Mouse (Mus musculus) CH12.LX (cell line): ENCODE measurements around the gene Vamp8. TPM values are rescaled to one million over a fixed set of nuclear protein-coding genes. Genes with fewer than 3 reads are reported as not detected.

Experiments
- DNase-seq: peaks from one replicate; pipeline ENCODE4 v3.0.0-alpha.2; 2013; ENCODE audit errors: extremely low read depth
- H3K27ac ChIP-seq: 2 replicates; pipeline ENCODE4 v1.5.1; 2012; ENCODE audit warnings: low read depth, mild to moderate bottlenecking, control low read depth, moderate library complexity; ENCODE audit not compliant: insufficient read depth
- H3K27me3 ChIP-seq: replicated peaks from 2 replicates; pipeline ENCODE3; 2012; ENCODE audit warnings: inconsistent platforms
- H3K36me3 ChIP-seq, 2 experiments: replicated peaks in 1 of 2; 2 replicates each; pipeline versions ENCODE3 to v1.6.1; 2012; ENCODE audit warnings: inconsistent platforms in 1 of 2, low read length in 1 of 2, mild to moderate bottlenecking in 1 of 2, mixed read lengths in 1 of 2, moderate library complexity in 1 of 2; ENCODE audit not compliant: control insufficient read depth in 1 of 2, insufficient read depth in 1 of 2
- H3K4me1 ChIP-seq, 2 experiments: 2 replicates each; pipeline ENCODE4 v1.6.1; 2012; ENCODE audit warnings: inconsistent platforms in 1 of 2, moderate library complexity in 1 of 2; ENCODE audit not compliant: insufficient read depth in 2 of 2, control insufficient read depth in 1 of 2
- H3K4me2 ChIP-seq: 2 replicates; pipeline ENCODE4 v1.6.1; 2012; ENCODE audit warnings: low read depth, mild to moderate bottlenecking, control low read depth; ENCODE audit not compliant: poor library complexity, insufficient read depth, severe bottlenecking
- H3K4me3 ChIP-seq, 3 experiments: fragments of 150-350 bp in 1 of 3; sonication (generic) in 1 of 3; replicated peaks in 1 of 3; 2 replicates each; pipeline versions ENCODE3 to v1.5.1; 2011 to 2012; ENCODE audit warnings: low read depth in 2 of 3, low read length in 2 of 3, mild to moderate bottlenecking in 2 of 3, moderate library complexity in 2 of 3, control low read depth in 1 of 3, improper control_type of control experiment in 1 of 3, inconsistent platforms in 1 of 3, mixed read lengths in 1 of 3; ENCODE audit not compliant: poor library complexity in 1 of 3
- H3K79me2 ChIP-seq: replicated peaks from 2 replicates; pipeline ENCODE4 v1.6.1; 2012; ENCODE audit warnings: mild to moderate bottlenecking, moderate library complexity; ENCODE audit not compliant: control insufficient read depth, poor library complexity, insufficient read depth, severe bottlenecking; ENCODE audit errors: extremely low read depth
- H3K9ac ChIP-seq: 2 replicates; pipeline ENCODE4 v1.6.1; 2012; ENCODE audit warnings: low read depth, mild to moderate bottlenecking, control low read depth, moderate library complexity; ENCODE audit not compliant: insufficient read depth
- H3K9me3 ChIP-seq: replicated peaks from 2 replicates; pipeline ENCODE3; 2012; ENCODE audit warnings: low read length, inconsistent platforms, mixed read lengths
- BHLHE40 ChIP-seq: IDR thresholded peaks from 2 replicates; pipeline ENCODE4 v1.6.1; 2011; ENCODE audit warnings: mild to moderate bottlenecking, low read depth, low read length, improper control_type of control experiment
- CHD1 ChIP-seq: IDR thresholded peaks from 2 replicates; pipeline ENCODE4 v1.6.1; 2012; ENCODE audit warnings: low read depth, low read length, improper control_type of control experiment, inconsistent platforms
- CHD2 ChIP-seq: IDR thresholded peaks from 2 replicates; pipeline ENCODE4 v1.6.1; 2011; ENCODE audit warnings: low read length, improper control_type of control experiment
- CTCF ChIP-seq, 2 experiments: IDR thresholded peaks in 1 of 2; conservative IDR thresholded peaks in 1 of 2; 2 replicates each; pipeline ENCODE4 v1.5.1; 2011 to 2012; ENCODE audit warnings: low read depth in 2 of 2, low read length in 2 of 2, improper control_type of control experiment in 1 of 2, inconsistent platforms in 1 of 2, mild to moderate bottlenecking in 1 of 2, moderate library complexity in 1 of 2
- E2F4 ChIP-seq: IDR thresholded peaks from 2 replicates; pipeline ENCODE4 v1.6.1; 2011; ENCODE audit warnings: low read depth, low read length, improper control_type of control experiment; ENCODE audit not compliant: insufficient replicate concordance
- ELF1 ChIP-seq: IDR thresholded peaks from 2 replicates; pipeline ENCODE4 v1.6.1; 2014; ENCODE audit warnings: low read depth, mild to moderate bottlenecking, inconsistent platforms, low read length, improper control_type of control experiment
- EP300 ChIP-seq: IDR thresholded peaks from 2 replicates; pipeline ENCODE4 v1.6.1; 2011; ENCODE audit warnings: low read length, improper control_type of control experiment
- ETS1 ChIP-seq: conservative IDR thresholded peaks from 2 replicates; pipeline ENCODE4 v1.6.1; 2012; ENCODE audit warnings: low read depth, mild to moderate bottlenecking, inconsistent platforms, low read length, improper control_type of control experiment, moderate library complexity
- GABPA ChIP-seq: IDR thresholded peaks from 2 replicates; pipeline ENCODE4 v1.6.1; 2012; ENCODE audit warnings: low read depth, low read length, improper control_type of control experiment, inconsistent platforms; ENCODE audit not compliant: insufficient replicate concordance
- HCFC1 ChIP-seq: IDR thresholded peaks from 2 replicates; pipeline ENCODE4 v1.6.1; 2012; ENCODE audit warnings: low read depth, mild to moderate bottlenecking, inconsistent platforms, low read length, improper control_type of control experiment
- IRF4 ChIP-seq: IDR thresholded peaks from 2 replicates; pipeline ENCODE4 v1.6.1; 2014; ENCODE audit warnings: low read depth, mild to moderate bottlenecking, inconsistent platforms, low read length, improper control_type of control experiment
- JUN ChIP-seq: IDR thresholded peaks from 2 replicates; pipeline ENCODE4 v1.6.1; 2011; ENCODE audit warnings: low read depth, mild to moderate bottlenecking, low read length, improper control_type of control experiment, moderate library complexity; ENCODE audit not compliant: insufficient read depth
- JUND ChIP-seq: conservative IDR thresholded peaks from 2 replicates; pipeline ENCODE4 v1.6.1; 2011; ENCODE audit warnings: low read depth, low read length, improper control_type of control experiment
- KAT2A ChIP-seq: IDR thresholded peaks from 2 replicates; pipeline ENCODE4 v1.6.1; 2012; ENCODE audit warnings: low read length, improper control_type of control experiment, inconsistent platforms; ENCODE audit not compliant: insufficient replicate concordance
- MAFK ChIP-seq: IDR thresholded peaks from 2 replicates; pipeline ENCODE4 v1.6.1; 2011; ENCODE audit warnings: low read length, improper control_type of control experiment; ENCODE audit not compliant: insufficient replicate concordance
- MAX ChIP-seq: IDR thresholded peaks from 2 replicates; pipeline ENCODE4 v1.6.1; 2011; ENCODE audit warnings: low read length, improper control_type of control experiment
- MAZ ChIP-seq: IDR thresholded peaks from 2 replicates; pipeline ENCODE4 v1.6.1; 2012; ENCODE audit warnings: low read depth, mild to moderate bottlenecking, inconsistent platforms, low read length, improper control_type of control experiment, moderate library complexity
- MEF2A ChIP-seq: IDR thresholded peaks from 2 replicates; pipeline ENCODE4 v1.6.1; 2014; ENCODE audit warnings: low read depth, mild to moderate bottlenecking, inconsistent platforms, low read length, improper control_type of control experiment, borderline replicate concordance
- MXI1 ChIP-seq: IDR thresholded peaks from 2 replicates; pipeline ENCODE4 v1.6.1; 2011; ENCODE audit warnings: mild to moderate bottlenecking, low read depth, low read length, improper control_type of control experiment
- MYC ChIP-seq: IDR thresholded peaks from 2 replicates; pipeline ENCODE4 v1.6.1; 2011; ENCODE audit warnings: low read depth, mild to moderate bottlenecking, improper control_type of control experiment, low read length
- NELFE ChIP-seq: IDR thresholded peaks from 2 replicates; pipeline ENCODE4 v1.6.1; 2011; ENCODE audit warnings: low read depth, low read length, improper control_type of control experiment
- NRF1 ChIP-seq: IDR thresholded peaks from 2 replicates; pipeline ENCODE4 v1.6.1; 2014; ENCODE audit warnings: low read depth, mild to moderate bottlenecking, inconsistent platforms, low read length, improper control_type of control experiment, moderate library complexity
- PAX5 ChIP-seq: IDR thresholded peaks from 2 replicates; pipeline ENCODE4 v1.6.1; 2012; ENCODE audit warnings: low read length, inconsistent platforms, mixed read lengths
- POLR2A ChIP-seq: IDR thresholded peaks from 2 replicates; pipeline ENCODE4 v1.6.1; 2011; ENCODE audit warnings: low read depth, mild to moderate bottlenecking, improper control_type of control experiment, low read length
- POLR2AphosphoS2 ChIP-seq: IDR thresholded peaks from 2 replicates; pipeline ENCODE4 v1.6.1; 2011; ENCODE audit warnings: low read depth, low read length, improper control_type of control experiment
- RAD21 ChIP-seq: IDR thresholded peaks from 2 replicates; pipeline ENCODE4 v1.6.1; 2011; ENCODE audit warnings: low read depth, mild to moderate bottlenecking, low read length, improper control_type of control experiment, moderate library complexity
- RCOR1 ChIP-seq: conservative IDR thresholded peaks from 2 replicates; pipeline ENCODE4 v1.6.1; 2012; ENCODE audit warnings: low read depth, mild to moderate bottlenecking, inconsistent platforms, low read length, improper control_type of control experiment
- SIN3A ChIP-seq: IDR thresholded peaks from 2 replicates; pipeline ENCODE4 v1.6.1; 2012; ENCODE audit warnings: low read length, improper control_type of control experiment, inconsistent platforms
- SMC3 ChIP-seq: IDR thresholded peaks from 2 replicates; pipeline ENCODE4 v1.6.1; 2011; ENCODE audit warnings: low read depth, low read length, improper control_type of control experiment
- TBP ChIP-seq: conservative IDR thresholded peaks from 2 replicates; pipeline ENCODE4 v1.6.1; 2011; ENCODE audit warnings: low read depth, low read length, improper control_type of control experiment
- TCF12 ChIP-seq: IDR thresholded peaks from 2 replicates; pipeline ENCODE4 v1.6.1; 2014; ENCODE audit warnings: low read depth, mild to moderate bottlenecking, inconsistent platforms, low read length, improper control_type of control experiment
- UBTF ChIP-seq: IDR thresholded peaks from 2 replicates; pipeline ENCODE4 v1.6.1; 2012; ENCODE audit warnings: low read depth, mild to moderate bottlenecking, inconsistent platforms, low read length, improper control_type of control experiment, moderate library complexity
- USF1 ChIP-seq: IDR thresholded peaks from 2 replicates; pipeline ENCODE4 v1.6.1; 2014; ENCODE audit warnings: low read depth, mild to moderate bottlenecking, inconsistent platforms, low read length, improper control_type of control experiment
- USF2 ChIP-seq: conservative IDR thresholded peaks from 2 replicates; pipeline ENCODE4 v1.6.1; 2011; ENCODE audit warnings: low read depth, low read length, improper control_type of control experiment
- ZC3H11A ChIP-seq: IDR thresholded peaks from 2 replicates; pipeline ENCODE4 v1.6.1; 2012; ENCODE audit warnings: low read depth, mild to moderate bottlenecking, inconsistent platforms, low read length, improper control_type of control experiment
- ZKSCAN1 ChIP-seq: IDR thresholded peaks from 2 replicates; pipeline ENCODE4 v1.6.1; 2012; ENCODE audit warnings: low read depth, inconsistent platforms, low read length, improper control_type of control experiment, borderline replicate concordance
- ZMIZ1 ChIP-seq: IDR thresholded peaks from 2 replicates; pipeline ENCODE4 v1.6.1; 2012; ENCODE audit warnings: low read depth, mild to moderate bottlenecking, inconsistent platforms, low read length, improper control_type of control experiment
- ZNF384 ChIP-seq: IDR thresholded peaks from 2 replicates; pipeline ENCODE4 v1.6.1; 2012; ENCODE audit warnings: low read depth, low read length, improper control_type of control experiment, inconsistent platforms
- dilution Hi-C: fragments of 300-500 bp; cut with MboI; formaldehyde crosslinking; loops from 2 replicates; pipeline ENCODE4 v1.14.3; 2020; ENCODE audit warnings: low sequenced_read_pairs; ENCODE audit not compliant: extremely low pct_unique_long_range_greater_than_20kb, extremely low pct_ligation_motif_present
- in situ Hi-C: fragments of 300-500 bp; cut with MboI; formaldehyde crosslinking; loops from 3 replicates; pipeline ENCODE4 v1.14.3; 2019; ENCODE audit warnings: low sequenced_read_pairs, low pct_ligation_motif_present, low pct_unique_long_range_greater_than_20kb, mixed read lengths
- polyA plus RNA-seq: library from polyadenylated mRNA; unstranded; fragments of >175 nt; gene quantifications from 2 replicates; pipeline ENCODE4 v1.2.1, GENCODE M21; 2012; ENCODE audit warnings: low read depth; ENCODE audit not compliant: insufficient read length
- total RNA-seq, 2 experiments: library from RNA; depleted of rRNA; stranded (reverse); fragments of 300-350 nt in 1 of 2; fragments of >200 nt in 1 of 2; gene quantifications; 2 replicates each; pipeline ENCODE4 v1.2.3; 2012 to 2014

Gene Vamp8
- total and polyA plus RNA-seq, 3 experiments, result 98.9 to 130 (median 110) TPM

GRCm38 (mm10) chr6:72438862-72439354 is 48.4 kb upstream of the Vamp8 start:
- Histone ChIP-seq H3K9me3 (no peaks in the 10 kb centered on the region), H3K4me2 (peak overlapping the region; percentile 97; the same call in 1 of the 2 replicates), H3K9ac (peak overlapping the region; percentile 98), H3K27ac (peak overlapping the region; percentile 95), H3K36me3 (peaks cover 24 to 40% of the 10 kb centered on the region in 2 experiments), H3K79me2 (peaks cover 43% of the 10 kb centered on the region), H3K4me3 (peak overlapping the region; percentile 80 to 98 (median 98)), H3K27me3 (no peaks in the 10 kb centered on the region), H3K4me1 (peaks cover 5 to 46% of the 10 kb centered on the region in 2 experiments)
- peak; percentile 81 for DNase-seq
- TF ChIP-seq ZC3H11A (no peak), MEF2A (no peak), GABPA (no peak), HCFC1 (peak; percentile 47; the same call in 1 of the 2 replicates), MAZ (peak; percentile 95; the same call in 1 of the 2 replicates), JUN (no peak), ZKSCAN1 (no peak), POLR2A (no peak), POLR2AphosphoS2 (peak; percentile 77; the same call in 1 of the 2 replicates), ELF1 (no peak; the same call in 1 of the 2 replicates), NELFE (no peak), MAX (peak; percentile 96), JUND (no peak), RAD21 (no peak), NRF1 (no peak), MYC (peak; percentile 96; the same call in 1 of the 2 replicates), MAFK (no peak), UBTF (peak; percentile 78; the same call in 1 of the 2 replicates), E2F4 (no peak), BHLHE40 (no peak), TCF12 (no peak), RCOR1 (no peak), TBP (no peak), EP300 (no peak), MXI1 (peak; percentile 99), CHD2 (no peak), ZNF384 (no peak), SMC3 (no peak), CHD1 (peak; percentile 62; the same call in 1 of the 2 replicates), PAX5 (no peak), CTCF (conservative IDR thresholded peaks at IDR 0.05 in 1 of 2, IDR thresholded peaks at IDR 0.05 in 1 of 2; ENCODE audit: low read depth in 2 of 2, low read length in 2 of 2) (no peak), USF2 (no peak), ETS1 (no peak), SIN3A (peak; percentile 89; the same call in 1 of the 2 replicates), IRF4 (no peak; the same call in 1 of the 2 replicates), ZMIZ1 (no peak), USF1 (no peak), KAT2A (no peak)
- dilution Hi-C loops (no loop called here), in situ Hi-C loops (no loop called here)
